Mouse (Mus musculus) E14TG2a.4 (cell line): ENCODE results near the gene Prmt3.

Source experiments
- CTCF ChIP-seq: conservative IDR thresholded peaks from 2 replicates; pipeline ENCODE4 v1.5.1; 2014; ENCODE audit warnings: low read length
- POU5F1 ChIP-seq: IDR thresholded peaks from 2 replicates; pipeline ENCODE4 v1.6.1; 2014; ENCODE audit warnings: low read length, borderline replicate concordance

GRCm38 (mm10) chr7:49895296-49895695 lies 117.2 kb downstream of the Prmt3 start:
- TF ChIP-seq CTCF, result no peak
- TF ChIP-seq POU5F1, result no peak
